Mouse (Mus musculus): ENCODE results near the gene Krt26. TPM values are rescaled to one million over a fixed set of nuclear protein-coding genes. Genes with fewer than 3 reads are reported as not detected.

The Krt26 gene
- polyA plus RNA-seq, 1 experiment from 2014 or later = 0.30 TPM

DNA sequence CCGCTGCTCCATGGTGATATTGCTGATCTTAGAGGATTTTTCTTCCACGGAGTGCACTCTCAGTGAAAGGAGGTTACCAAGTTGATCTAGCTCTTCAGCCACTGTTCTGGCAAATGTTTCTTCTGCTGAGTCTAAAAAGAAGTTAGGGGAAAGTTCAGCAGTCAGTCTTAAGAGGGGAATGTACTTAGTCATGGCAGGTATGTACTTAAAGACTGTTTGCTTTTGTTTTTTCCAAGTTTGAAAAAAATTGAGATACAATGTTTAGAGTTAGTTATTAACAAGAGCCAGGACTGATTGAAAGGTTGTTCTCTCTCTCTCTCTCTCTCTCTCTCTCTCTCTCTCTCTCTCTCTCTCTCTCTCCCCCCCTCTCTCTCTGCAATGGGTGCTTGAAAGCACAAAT is 8.1 kb downstream of the Krt26 start:
- Histone ChIP-seq H3K36me3 (no peaks in the 10 kb centered on the region), H3K27me3 (no peaks in the 10 kb centered on the region), H3K9me3 (no peaks in the 10 kb centered on the region), H3K4me1 (replicated peaks) (no peaks in the 10 kb centered on the region), H3K4me3 (replicated peaks) (no peak overlapping the region), H3K4me2 (replicated peaks) (no peak overlapping the region), H3K27ac (no peak overlapping the region), H3K9ac (replicated peaks) (no peak overlapping the region)
- 66% methylated on average over 2 of the region's 2 CpGs for WGBS
- no peak for ATAC-seq

DNA sequence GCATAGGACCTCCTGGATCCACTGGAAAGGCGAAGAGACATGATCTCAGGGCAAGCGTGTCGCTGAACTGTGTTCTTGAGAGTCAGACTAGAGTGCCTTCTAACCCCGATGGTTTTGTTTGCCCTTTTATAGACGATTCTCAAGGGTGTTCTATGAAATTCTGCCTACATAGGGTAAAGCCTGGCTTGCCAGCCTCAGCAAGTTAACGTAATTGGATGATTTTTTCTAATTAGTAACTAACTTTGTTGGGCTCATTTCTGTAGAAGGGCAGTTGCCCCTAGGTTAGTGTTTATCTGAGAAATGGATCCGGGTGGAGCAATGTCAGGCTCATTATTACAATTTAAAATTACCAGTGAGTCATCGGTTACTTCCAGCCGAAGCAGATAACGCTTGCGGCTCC is 14.9 kb downstream of the Krt26 start, which contains the start of gene Krt25:
TSS of gene Krt25 (minus strand) at position 101 of the 400 bp plus-strand sequence.
- H3K4me2 ChIP-seq (replicated peaks) = no peak within 1 kb of the TSS
- H3K36me3 ChIP-seq = no peaks in the 10 kb centered on the region
- H3K27me3 ChIP-seq = no peaks in the 10 kb centered on the region
- H3K9me3 ChIP-seq = no peaks in the 10 kb centered on the region
- H3K27ac ChIP-seq = no peak within 1 kb of the TSS
- H3K9ac ChIP-seq (replicated peaks) = no peak within 1 kb of the TSS
- WGBS = 93% methylated on average over 11 of the region's 11 CpGs
- ATAC-seq = no peak
- H3K4me3 ChIP-seq (replicated peaks) = no peak within 1 kb of the TSS
- H3K4me1 ChIP-seq (replicated peaks) = no peaks in the 10 kb centered on the region

DNA sequence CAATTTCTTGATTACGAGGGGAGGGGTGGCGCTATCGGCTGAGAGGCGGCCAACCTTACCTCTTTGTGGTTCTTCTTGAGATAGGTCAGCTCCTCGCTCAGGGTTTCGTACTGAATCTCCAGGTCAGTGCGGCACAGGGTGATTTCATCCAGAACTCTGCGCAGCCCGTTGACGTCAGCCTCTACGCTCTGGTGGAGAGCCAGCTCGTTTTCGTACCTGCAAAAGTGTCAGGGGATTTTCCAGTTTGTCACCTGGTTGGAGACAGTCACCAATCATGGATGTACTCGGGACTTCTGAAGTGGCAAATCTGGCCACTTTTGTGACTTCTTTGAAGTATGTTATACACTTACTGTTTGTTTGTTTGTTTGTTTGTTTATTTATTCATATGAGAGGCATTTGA is 16.7 kb downstream of the Krt26 start:
- H3K4me2 ChIP-seq (replicated peaks) = no peak overlapping the region
- no peak for ATAC-seq
- H3K36me3 ChIP-seq = no peaks in the 10 kb centered on the region
- H3K27ac ChIP-seq = no peak overlapping the region
- no peaks in the 10 kb centered on the region for H3K4me1 ChIP-seq (replicated peaks)
- H3K9me3 ChIP-seq = no peaks in the 10 kb centered on the region
- no peak overlapping the region for H3K9ac ChIP-seq (replicated peaks)
- no peak overlapping the region for H3K4me3 ChIP-seq (replicated peaks)
- WGBS = 89% methylated on average over 14 of the region's 14 CpGs
- no peaks in the 10 kb centered on the region for H3K27me3 ChIP-seq

DNA sequence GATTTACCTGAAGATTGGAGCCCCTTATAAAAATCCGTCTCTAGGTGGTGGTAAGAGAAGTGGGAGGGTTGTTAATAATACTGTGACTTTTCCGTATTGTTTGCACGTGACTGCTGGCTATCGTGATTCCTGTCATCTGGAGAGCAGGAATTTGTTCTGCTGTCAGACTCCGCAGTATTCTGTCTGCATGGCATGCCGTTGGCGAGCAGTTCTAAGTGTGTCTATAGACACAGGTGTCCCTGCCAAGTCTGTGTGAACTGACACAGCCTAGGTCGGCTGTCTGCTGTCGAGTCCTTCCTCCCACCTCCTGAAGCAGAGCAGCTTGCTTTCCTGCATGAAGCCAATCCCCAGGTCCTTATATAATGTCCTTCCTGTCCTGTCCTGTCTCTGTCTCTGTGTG is 18.6 kb downstream of the Krt26 start:
- Histone ChIP-seq H3K4me1 (replicated peaks) (no peaks in the 10 kb centered on the region), H3K4me3 (replicated peaks) (no peak overlapping the region), H3K9ac (replicated peaks) (no peak overlapping the region), H3K27me3 (no peaks in the 10 kb centered on the region), H3K36me3 (no peaks in the 10 kb centered on the region), H3K9me3 (no peaks in the 10 kb centered on the region), H3K4me2 (replicated peaks) (no peak overlapping the region), H3K27ac (no peak overlapping the region)
- WGBS = 81% methylated on average over 9 of the region's 9 CpGs
- no peak for ATAC-seq

DNA sequence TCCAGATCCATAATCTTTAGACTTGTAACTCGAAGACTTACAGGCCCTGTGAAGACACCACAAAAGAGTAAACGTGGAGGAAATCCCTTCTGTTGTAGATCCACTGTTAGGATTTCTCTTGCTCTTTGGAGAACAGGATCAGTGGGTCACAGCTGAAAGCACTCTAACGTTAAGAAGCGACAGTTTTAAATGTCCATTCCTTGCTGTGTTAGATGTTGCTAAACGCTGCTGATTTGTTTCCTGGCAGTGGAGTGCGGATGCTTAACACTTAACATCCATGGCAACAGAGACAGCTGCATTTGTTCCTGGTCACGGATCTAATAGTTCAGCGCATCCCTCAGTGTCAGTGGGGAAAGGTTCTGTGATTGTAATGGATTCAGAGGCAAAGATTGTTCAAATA is 21.2 kb downstream of the Krt26 start:
- 32% methylated on average over 8 of the region's 8 CpGs for WGBS
- H3K4me1 ChIP-seq (replicated peaks) = no peaks in the 10 kb centered on the region
- H3K36me3 ChIP-seq = no peaks in the 10 kb centered on the region
- no peaks in the 10 kb centered on the region for H3K27me3 ChIP-seq
- no peak for ATAC-seq
- H3K9me3 ChIP-seq = no peaks in the 10 kb centered on the region
- no peak overlapping the region for H3K4me3 ChIP-seq (replicated peaks)
- H3K9ac ChIP-seq (replicated peaks) = no peak overlapping the region
- no peak overlapping the region for H3K27ac ChIP-seq
- H3K4me2 ChIP-seq (replicated peaks) = no peak overlapping the region

DNA sequence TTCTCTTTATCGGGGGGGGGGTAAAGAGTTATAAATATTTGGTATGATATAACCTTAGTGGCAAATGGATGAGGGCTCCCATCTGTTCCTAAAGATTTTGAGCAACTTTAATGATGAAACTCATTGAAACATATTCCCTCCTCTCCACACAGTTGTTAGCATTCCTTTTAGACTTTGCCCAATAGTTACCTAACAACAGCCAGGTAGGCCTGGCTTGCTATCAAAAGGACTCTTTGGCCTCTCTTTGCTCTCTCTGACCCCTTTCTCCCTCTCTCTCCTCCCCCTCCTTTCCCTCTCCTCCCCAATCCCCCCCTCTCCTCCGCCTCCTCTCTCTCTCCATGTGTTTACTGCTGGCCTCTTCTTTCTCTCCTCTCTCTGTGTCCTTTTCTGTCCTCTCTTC is 23.2 kb downstream of the Krt26 start:
- H3K4me3 ChIP-seq (replicated peaks) = no peak overlapping the region
- 92% methylated on average over 2 of the region's 2 CpGs for WGBS
- no peaks in the 10 kb centered on the region for H3K27me3 ChIP-seq

DNA sequence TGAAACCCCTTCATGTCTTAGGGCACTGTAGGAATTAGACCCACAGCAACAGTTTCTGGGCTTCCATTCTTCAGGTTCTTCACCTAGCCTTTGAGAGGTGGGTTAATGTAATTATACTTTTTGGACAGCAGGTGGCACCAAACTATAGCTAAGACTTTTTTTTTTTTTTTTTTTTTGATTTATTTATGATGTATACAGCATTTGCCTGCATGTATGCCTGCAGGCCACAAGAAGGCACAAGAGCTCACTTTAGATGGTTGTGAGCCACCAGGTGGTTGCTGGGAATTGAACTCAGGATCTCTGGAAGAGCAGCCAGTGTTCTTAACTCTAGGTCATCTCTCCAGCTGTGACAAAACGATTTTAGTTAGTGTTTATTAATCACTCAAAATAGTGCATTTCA is 26.9 kb downstream of the Krt26 start:
- Histone ChIP-seq H3K9ac (replicated peaks) (no peak overlapping the region), H3K27ac (no peak overlapping the region), H3K4me2 (replicated peaks) (no peak overlapping the region), H3K4me3 (replicated peaks) (no peak overlapping the region), H3K4me1 (replicated peaks) (no peaks in the 10 kb centered on the region), H3K27me3 (no peaks in the 10 kb centered on the region), H3K9me3 (no peaks in the 10 kb centered on the region), H3K36me3 (no peaks in the 10 kb centered on the region)
- 92% methylated on average over 1 of the region's 1 CpGs for WGBS
- ATAC-seq = no peak

More for the DNA sequence above, 23.2 kb downstream of the Krt26 start:
- H3K27ac ChIP-seq = no peak overlapping the region
- no peaks in the 10 kb centered on the region for H3K36me3 ChIP-seq
- no peak overlapping the region for H3K4me2 ChIP-seq (replicated peaks)
- H3K9ac ChIP-seq (replicated peaks) = no peak overlapping the region
- no peak for ATAC-seq
- no peaks in the 10 kb centered on the region for H3K9me3 ChIP-seq
- no peaks in the 10 kb centered on the region for H3K4me1 ChIP-seq (replicated peaks)

DNA sequence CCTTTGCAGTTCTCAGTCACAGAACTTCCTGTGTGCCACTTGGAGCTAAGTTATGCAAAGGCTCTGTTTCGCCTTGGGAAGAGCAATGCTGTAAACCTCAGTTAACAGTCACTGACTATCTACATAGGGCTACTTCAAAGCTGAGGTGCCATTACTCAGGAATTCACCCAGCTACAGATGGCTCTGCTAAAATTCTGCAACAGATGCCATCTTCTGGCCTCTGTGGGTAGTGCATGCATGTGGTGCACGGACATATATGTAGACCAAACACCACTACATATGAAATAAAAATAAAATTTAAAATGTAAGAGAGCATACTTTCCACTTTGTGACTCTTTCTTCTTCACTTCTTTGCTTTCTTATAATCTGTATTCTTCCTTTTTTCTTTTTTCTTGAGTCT is 30.2 kb downstream of the Krt26 start:
- 38% methylated on average over 2 of the region's 2 CpGs for WGBS
- H3K27me3 ChIP-seq = no peaks in the 10 kb centered on the region
- H3K4me3 ChIP-seq (replicated peaks) = no peak overlapping the region
- no peak for ATAC-seq
- H3K36me3 ChIP-seq = no peaks in the 10 kb centered on the region
- no peak overlapping the region for H3K9ac ChIP-seq (replicated peaks)
- H3K4me2 ChIP-seq (replicated peaks) = no peak overlapping the region
- no peaks in the 10 kb centered on the region for H3K9me3 ChIP-seq
- H3K4me1 ChIP-seq (replicated peaks) = no peaks in the 10 kb centered on the region
- H3K27ac ChIP-seq = no peak overlapping the region

DNA sequence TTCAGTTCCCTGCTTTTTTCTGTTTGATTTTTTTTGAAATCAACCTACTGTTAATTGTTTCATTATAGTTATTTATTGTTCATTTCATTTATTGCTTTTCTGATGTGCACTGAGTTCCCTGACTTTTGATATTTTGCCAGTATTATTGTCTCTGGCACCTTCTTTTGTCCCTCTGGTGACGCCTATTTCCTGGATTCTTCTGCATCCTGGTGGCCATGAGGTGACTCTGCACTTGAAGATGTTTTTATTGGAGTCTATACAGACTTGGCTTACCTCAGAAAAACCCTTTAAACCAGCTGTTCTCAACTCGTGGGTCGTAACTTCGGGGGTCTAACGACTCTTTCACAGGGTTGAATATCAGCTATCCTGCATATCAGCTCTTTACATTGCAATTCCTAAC is 42.7 kb downstream of the Krt26 start:
- WGBS = 66% methylated on average over 5 of the region's 5 CpGs

DNA sequence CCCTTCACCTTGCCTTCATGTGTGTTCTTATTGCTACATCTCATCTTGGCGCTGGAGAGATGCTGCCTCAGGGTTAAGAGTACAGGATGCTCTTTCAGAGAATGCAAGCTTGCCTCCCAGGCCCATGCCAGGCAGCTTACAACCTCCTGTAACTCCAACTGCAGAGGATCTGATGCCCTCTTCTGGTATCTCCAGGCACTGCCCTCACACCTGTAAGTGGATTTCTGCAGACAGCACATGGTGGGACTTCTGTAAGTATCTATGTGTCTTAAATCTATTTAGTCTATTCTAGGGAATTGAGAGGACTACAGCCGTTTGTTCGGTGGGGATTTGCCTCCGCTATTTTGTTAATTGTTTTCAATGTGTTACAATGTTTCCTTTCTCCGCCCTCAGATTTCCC is 44.9 kb downstream of the Krt26 start:
- 66% methylated on average over 5 of the region's 5 CpGs for WGBS
- no peak for ATAC-seq
- no peak overlapping the region for H3K4me3 ChIP-seq (replicated peaks)

More for the DNA sequence above, 42.7 kb downstream of the Krt26 start:
- Histone ChIP-seq H3K9ac (replicated peaks) (no peak overlapping the region), H3K27ac (no peak overlapping the region), H3K27me3 (no peaks in the 10 kb centered on the region), H3K4me3 (replicated peaks) (no peak overlapping the region), H3K9me3 (no peaks in the 10 kb centered on the region), H3K4me2 (replicated peaks) (no peak overlapping the region), H3K4me1 (replicated peaks) (no peaks in the 10 kb centered on the region), H3K36me3 (no peaks in the 10 kb centered on the region)
- no peak for ATAC-seq

DNA sequence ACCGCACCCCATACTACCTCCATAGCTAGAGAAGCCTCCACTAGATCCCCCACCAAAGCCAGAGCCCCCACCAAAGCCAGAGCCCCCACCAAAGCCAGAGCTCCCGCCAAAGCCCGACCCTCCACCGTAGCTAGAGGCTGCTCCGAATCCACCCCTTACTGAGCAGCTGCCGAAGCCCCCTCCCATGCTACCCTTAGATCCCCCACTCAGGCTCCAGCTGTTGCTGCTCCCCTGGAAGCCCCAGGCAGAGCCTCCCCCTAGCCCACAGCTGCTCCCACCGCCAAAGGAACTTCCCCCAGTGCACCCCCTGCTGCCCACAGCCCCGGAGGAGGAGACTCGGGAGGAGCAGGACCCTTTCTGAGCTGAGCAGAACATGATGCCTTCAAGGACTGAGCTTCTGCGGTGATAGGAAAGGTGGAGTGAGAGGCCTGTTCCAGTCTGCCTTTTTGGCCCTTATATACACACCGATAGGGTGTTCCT is 52.9 kb downstream of the Krt26 start, which contains the start of gene Krt24:
TSS of gene Krt24 (minus strand) at position 430 of the 480 bp plus-strand sequence.
- H3K36me3 ChIP-seq = no peaks in the 10 kb centered on the region
- no peak within 1 kb of the TSS for H3K27ac ChIP-seq
- H3K9me3 ChIP-seq = no peaks in the 10 kb centered on the region
- no peak within 1 kb of the TSS for H3K4me2 ChIP-seq (replicated peaks)
- no peak within 1 kb of the TSS for H3K9ac ChIP-seq (replicated peaks)
- no peaks in the 10 kb centered on the region for H3K27me3 ChIP-seq
- H3K4me3 ChIP-seq (replicated peaks) = no peak within 1 kb of the TSS
- peaks cover 11% of the 10 kb centered on the region for H3K4me1 ChIP-seq (replicated peaks)
- no peak for ATAC-seq
- 47% methylated on average over 11 of the region's 11 CpGs for WGBS

More for the DNA sequence above, 44.9 kb downstream of the Krt26 start:
- H3K4me2 ChIP-seq (replicated peaks) = no peak overlapping the region
- no peaks in the 10 kb centered on the region for H3K9me3 ChIP-seq
- no peak overlapping the region for H3K9ac ChIP-seq (replicated peaks)
- H3K27ac ChIP-seq = no peak overlapping the region
- no peaks in the 10 kb centered on the region for H3K27me3 ChIP-seq
- H3K36me3 ChIP-seq = no peaks in the 10 kb centered on the region
- H3K4me1 ChIP-seq (replicated peaks) = no peaks in the 10 kb centered on the region

DNA sequence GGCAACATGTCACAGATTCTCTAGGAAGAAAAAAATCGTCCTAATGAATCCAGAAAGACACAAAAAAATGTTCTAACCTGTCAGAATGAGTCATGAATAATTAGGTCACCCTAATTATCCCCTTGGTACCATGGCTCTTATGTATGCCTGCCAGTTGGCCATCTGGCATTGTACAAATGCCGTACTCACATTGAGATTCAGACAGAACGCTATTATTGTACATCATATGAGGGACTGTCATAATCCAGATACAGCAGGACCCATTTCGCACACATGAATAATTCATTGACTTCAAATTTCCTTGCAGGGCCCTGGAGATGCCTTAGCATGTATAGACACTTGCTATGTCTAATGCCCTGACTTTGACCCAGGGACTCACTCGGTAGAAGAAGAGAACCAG is 53.8 kb downstream of the Krt26 start:
- Histone ChIP-seq H3K4me1 (replicated peaks) (peaks cover 11% of the 10 kb centered on the region), H3K36me3 (no peaks in the 10 kb centered on the region), H3K27ac (no peak overlapping the region), H3K4me2 (replicated peaks) (no peak overlapping the region), H3K27me3 (no peaks in the 10 kb centered on the region), H3K9me3 (no peaks in the 10 kb centered on the region), H3K9ac (replicated peaks) (no peak overlapping the region), H3K4me3 (replicated peaks) (no peak overlapping the region)
- 68% methylated on average over 5 of the region's 5 CpGs for WGBS
- no peak for ATAC-seq

DNA sequence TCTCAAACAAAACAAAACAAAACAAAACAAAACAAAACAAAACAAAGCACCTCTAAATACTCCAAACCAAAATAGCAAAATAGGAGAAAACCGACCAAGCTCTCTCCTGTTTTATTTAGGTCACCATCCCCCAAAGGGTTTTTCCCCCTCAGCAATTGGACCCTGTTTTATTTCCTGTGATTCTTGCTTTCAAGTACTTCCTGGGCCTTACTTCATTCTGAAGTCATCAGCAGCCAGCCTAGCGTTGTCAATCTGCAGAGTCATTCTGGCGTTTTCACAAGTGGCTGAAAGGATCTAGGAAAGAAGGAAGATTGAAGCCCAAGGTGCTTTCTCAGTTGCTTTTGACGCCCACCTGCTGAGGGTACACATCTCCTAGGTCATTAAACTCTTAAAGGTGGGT is 54.4 kb downstream of the Krt26 start:
- H3K9ac ChIP-seq (replicated peaks) = no peak overlapping the region
- H3K27ac ChIP-seq = no peak overlapping the region
- no peaks in the 10 kb centered on the region for H3K9me3 ChIP-seq
- no peaks in the 10 kb centered on the region for H3K36me3 ChIP-seq
- no peak overlapping the region for H3K4me2 ChIP-seq (replicated peaks)
- H3K4me3 ChIP-seq (replicated peaks) = no peak overlapping the region
- no peak for ATAC-seq
- H3K27me3 ChIP-seq = no peaks in the 10 kb centered on the region
- H3K4me1 ChIP-seq (replicated peaks) = peaks cover 11% of the 10 kb centered on the region
- 66% methylated on average over 4 of the region's 4 CpGs for WGBS

All from midbrain, embryonic 13.5 days (tissue).